Mouse (Mus musculus) mesoderm, embryonic 11.5 days (tissue): Measurements from ENCODE around the gene Celf2.
A peak's percentile ranks its signal among the peaks of the same experiment; 100 is the strongest.

Experiments
- DNase-seq: peaks from one replicate; pipeline ENCODE4 v3.0.0-alpha.2; 2012; ENCODE audit warnings: low read depth, low spot score

The Celf2 gene

DNA sequence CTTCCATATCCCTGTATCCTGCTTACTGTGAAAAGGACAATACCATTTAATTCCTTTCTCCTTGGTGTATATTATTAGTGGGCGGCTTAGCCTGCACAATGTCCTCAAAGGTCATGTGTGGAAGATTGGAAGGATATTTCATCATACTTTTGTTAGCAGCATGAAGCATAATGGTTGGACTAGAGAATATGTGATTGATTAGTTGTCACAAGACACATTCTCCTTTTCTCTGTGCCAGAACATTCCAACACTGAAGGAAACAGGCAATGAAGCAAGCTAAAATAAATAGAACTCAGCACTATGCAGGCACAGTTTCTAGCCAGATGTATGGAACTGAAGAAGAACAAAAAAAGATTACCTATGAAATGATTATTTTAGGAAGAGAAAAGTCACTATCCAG lies 482.6 kb downstream of the Celf2 start:
- DNase-seq = no peak

- no peak for DNase-seq
Observed at GRCm38 (mm10) chr2:7025594-7025993, 483.8 kb downstream of the Celf2 start.

- no peak for DNase-seq
Observed at GRCm38 (mm10) chr2:7022184-7022583, 487.2 kb downstream of the Celf2 start.

DNA sequence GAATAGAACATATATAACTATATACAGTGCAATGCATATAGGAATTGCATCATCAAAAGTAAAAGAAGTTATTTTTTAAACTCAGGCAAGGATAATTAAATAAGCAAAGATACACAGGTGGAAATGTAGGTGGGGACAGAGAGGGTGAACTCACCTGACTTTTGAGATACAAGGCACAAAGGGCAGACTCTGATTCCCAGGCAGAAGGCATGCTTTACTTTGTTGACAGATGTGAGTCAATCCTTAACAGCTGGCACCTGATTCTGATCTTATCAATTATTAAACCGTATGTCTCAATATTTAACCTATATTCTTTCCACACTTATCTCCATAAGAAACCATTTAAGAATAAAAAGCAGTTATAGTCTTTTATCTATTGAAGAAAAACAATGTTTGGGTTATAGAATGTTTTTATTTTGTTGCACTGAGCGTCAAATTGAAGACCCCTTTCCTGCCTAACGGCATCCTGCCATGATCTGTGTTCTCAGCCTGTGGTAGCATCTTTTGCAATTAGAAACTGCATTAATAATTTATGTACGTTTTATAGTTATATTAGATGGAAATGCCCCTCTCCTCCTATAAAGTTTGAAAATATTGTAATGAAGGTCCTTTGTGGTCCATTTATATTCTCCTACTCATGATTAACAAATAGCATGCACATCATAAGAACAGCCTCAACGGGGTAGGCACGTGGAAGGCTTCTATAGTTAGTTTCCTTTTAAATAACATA lies 491.8 kb downstream of the Celf2 start:
- DNase-seq = no peak

DNA sequence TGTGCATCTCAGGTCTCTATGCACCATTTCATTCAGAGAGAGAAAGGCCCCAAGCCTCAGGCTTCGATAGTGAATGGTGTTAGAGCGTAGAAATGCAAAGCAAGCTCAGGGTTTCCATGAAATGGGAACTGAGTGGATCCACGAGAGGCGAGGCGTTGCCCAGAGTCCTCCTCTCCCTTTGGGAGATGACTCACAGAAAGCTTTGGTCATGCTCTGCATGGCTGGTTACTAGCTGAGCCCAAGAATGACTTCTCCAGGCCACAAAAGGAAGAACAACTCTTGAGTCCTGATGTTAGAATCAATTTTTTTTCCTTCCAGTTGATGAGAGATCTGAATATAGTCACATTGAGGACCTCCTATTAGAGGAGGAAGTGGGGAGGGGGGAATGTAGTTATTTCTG lies 496.2 kb downstream of the Celf2 start:
- DNase-seq = no peak

DNA sequence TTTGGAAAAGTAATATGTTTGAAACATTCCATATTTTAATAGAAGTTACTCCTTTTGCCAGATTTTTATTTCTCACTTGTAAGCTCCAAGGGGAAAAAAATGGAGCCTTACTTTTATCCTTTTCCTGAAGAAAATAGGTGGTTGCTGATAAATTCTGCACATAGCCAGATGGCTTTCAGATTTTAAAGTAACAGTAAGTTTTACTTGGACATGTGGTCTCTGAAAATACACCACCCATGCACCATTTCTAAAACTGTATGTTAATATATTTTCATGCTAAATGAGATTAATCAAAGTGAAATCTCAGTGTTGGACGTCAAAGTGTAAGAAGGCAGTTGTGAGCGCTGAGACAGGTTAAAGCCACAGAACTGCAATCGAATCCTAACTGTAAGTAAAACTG lies 502.5 kb downstream of the Celf2 start:
- no peak for DNase-seq

- DNase-seq = peak; percentile 15
Observed at GRCm38 (mm10) chr2:7001967-7002366, 507.4 kb downstream of the Celf2 start.

DNA sequence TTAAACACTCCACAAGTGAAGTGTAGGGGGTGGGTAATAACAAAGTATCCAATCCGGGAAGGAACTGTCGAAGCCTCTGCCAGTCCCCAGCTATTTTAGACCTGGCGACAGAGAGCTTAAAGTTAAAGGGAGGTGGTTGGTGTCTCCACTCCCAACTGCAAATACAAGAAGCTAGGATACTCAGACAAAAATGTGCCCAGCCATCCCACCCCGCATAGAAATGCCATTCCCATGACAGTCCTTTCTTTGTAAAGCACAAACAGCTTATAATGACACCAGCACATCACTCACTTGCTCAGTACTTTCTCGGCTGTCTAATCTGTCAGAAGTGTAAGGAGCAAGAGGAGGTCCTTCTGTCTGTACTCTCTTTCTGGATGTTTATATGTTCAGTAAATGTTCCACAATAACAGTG lies 518.3 kb downstream of the Celf2 start:
- no peak for DNase-seq

DNA sequence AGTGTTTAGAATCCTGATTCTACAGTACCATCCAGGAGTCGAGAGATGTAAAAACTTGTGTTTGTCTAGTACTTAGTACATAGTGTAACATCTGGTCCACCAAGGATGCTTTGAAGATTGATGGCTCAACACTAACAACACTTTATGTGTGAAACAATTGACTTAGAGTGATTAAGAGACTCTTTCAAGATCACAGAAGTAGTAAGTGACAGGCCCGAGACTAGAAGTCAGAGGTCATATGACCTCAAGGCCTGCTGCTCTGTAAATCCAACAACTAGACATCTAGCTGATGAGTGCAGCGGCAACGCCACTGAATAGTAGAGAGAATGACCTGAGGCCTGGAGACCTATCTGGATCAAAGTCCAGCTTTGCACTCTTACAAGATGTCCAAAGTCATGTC lies 523.7 kb downstream of the Celf2 start:
- peak; percentile 42 for DNase-seq

DNA sequence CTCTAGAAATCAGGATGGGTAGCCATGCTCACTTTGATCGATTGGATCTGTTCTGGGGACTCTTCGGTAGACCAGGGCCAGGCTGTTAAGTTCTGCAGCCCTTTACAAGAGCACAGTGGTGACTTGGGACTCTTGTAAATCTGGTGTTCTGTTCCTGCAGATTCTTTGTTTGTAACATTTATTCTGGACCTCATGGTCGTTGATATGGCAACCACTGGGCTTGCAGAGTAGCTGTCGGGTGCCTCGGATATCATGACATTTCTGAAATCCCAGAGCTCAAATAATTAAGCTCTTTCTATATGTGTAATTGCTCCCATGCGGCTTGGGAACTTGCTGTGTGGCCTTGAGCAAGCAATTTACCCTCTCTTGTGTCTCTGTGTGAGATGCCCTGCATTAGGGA lies 525.5 kb downstream of the Celf2 start:
- no peak for DNase-seq

GRCm38 (mm10) chr2:6976300-6976699 lies 533.1 kb downstream of the Celf2 start:
- DNase-seq = no peak

DNA sequence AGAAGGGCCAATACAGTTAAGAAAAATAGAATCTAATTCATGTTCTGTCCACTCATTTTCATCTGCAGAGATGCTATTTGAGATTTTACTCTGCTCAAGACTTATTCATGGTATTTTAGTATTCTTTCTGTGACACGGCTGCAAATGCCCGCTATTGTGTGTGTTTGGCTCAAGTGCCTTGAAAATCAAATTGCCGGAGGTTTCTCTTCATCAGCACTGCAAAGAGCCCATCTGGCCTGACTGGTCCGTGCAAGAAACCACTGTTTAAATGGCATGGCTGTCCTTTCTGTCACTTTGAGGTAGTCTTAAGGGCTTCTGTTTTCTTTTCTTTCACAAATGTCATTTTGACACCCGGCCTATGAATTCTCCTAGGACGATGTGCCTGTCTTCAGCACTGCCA lies 540.1 kb downstream of the Celf2 start:
- no peak for DNase-seq

GRCm38 (mm10) chr2:6965243-6965642 lies 544.1 kb downstream of the Celf2 start:
- no peak for DNase-seq

GRCm38 (mm10) chr2:6950702-6951101 lies 558.7 kb downstream of the Celf2 start:
- DNase-seq = no peak

GRCm38 (mm10) chr2:6945638-6946415 lies 563.5 kb downstream of the Celf2 start:
- DNase-seq = no peak

DNA sequence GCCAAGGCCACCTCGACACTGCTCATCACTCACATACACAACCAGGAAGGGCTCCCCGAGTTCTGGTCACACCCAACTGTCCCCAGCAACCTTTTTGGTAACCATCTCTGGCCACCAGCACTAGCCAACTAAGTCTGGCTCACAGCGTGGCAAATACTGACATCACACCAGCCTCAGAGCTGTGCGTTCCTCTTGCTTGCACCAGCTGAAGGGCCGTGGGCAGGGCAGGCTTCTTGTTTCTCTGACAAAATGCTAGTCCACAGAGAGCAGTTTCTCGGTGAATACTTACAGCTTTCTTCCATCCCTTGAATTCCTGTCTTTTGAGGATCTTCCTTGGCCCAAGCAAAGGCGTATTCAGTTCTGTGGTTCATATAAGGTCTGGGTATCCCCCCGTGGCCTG lies 565.7 kb downstream of the Celf2 start:
- DNase-seq = no peak

DNA sequence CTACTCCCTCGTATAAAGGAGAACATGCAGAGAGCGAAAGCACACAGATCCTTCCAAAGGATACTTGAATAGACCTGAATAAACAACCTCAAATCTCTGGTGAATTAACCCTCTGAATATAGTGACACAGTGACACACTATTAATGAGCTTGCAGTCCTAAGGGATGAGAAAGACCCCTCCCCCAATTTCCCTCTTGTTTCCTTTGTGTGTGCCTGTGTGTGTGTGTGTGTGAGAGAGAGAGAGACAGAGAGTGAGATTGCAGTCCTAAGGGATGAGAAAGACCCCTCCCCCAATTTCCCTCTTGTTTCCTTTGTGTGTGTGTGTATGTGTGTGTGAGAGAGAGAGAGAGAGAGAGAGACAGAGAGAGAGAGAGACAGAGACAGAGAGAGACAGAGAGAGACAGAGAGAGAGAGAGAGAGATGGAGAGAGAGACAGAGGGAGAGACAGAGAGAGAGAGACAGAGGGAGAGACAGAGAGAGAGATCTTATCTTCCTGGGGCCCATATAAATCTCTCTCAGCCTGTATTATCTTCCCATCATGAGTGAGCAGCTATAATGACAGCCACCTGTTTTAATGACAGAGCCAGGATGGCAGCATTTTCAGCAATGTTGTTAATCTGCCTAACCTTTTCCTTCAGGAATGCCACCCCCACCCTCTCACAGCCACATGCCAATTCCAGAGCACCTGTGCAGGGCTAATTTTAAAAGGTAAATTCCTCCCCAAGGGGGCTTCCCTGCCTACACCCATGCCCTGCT lies 566.5 kb downstream of the Celf2 start:
- DNase-seq = peak; percentile 23

GRCm38 (mm10) chr2:6939143-6939542 lies 570.2 kb downstream of the Celf2 start:
- no peak for DNase-seq

DNA sequence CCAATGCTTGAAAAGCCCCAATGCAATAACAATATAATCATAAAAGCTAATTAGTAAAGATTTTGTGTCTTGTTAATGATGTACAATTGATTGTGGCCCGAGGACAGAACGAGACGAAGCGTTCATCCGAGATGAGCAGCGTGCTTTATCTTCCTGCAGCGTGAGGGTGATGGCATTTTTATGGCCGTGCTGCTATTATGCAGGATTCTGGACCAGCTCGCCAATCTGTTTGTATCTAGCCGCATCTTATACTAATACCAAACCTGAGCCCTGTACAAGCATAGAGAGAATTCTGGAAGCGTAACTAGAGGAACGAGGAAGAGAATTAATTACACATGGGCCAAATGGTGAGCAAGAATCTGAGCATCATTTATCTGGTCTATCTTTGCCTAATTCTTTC lies 576.2 kb downstream of the Celf2 start:
- DNase-seq = peak; percentile 42

GRCm38 (mm10) chr2:6927693-6928360 lies 581.5 kb downstream of the Celf2 start:
- no peak for DNase-seq

DNA sequence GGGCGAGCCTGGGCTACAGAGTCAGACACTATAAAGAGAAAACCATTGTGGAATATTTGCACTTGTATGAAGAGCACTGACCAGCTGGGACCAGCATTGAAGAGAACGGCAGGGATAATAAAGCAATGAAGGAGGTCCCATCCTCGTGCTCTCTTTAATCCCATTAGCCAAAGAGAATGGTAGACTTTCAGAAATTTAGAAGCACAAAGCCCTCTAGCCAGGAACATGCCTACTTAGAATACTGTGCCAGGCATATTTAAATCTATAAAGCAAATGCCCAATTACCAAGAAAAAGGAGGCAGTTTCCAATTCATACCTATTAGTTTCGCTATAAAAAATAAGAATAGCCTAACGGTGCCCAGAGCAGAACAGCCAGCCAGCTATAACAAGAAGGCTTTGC lies 583.9 kb downstream of the Celf2 start:
- DNase-seq = no peak
